15 mouse cellular contexts compared by ENCODE assay signal in the genomic region with DNA sequence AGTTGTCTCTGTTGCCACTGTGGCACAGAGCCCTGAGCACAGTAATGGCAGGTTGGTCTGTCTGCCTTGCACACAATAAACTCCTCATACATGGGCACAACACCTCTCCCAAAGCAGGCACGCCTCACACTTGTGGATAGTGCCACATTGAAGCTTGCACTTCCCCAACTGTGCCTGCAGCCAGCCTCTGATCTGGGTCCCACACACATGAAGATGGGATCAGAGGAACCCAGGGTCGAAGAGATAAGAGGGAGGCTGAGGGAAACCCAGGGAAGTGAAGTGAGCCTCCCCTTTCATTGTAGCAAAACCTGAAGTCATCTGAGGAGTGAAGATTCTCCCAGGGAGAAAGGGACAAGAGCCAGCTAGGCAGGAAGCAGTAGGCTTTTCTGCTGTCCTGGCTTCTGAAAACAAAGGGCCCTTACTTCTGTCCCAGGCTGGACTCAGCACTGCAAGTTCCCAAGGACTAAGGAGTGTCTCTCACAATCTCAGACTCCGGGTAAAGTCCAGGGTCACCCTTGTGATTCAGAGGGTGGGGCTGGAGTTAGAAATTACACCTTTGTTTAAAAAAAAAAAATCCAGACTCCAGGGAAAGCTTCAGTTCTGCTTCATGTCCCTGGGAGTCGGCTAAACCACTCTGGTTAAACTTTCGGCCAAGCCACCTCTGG. TPM values are rescaled to one million over a fixed set of nuclear protein-coding genes. Genes with fewer than 3 reads are reported as not detected.
DNase-seq lines count a peak whose midpoint lies in the region; ATAC-seq and TF ChIP-seq lines count a peak whose summit lies in the region.
"Had no signal": no experiment of that assay in that cellular context is flagged by ENCODE, and none has a peak within 500 bp of the region (broad histone marks: within the 10 kb centered on the region; RNA-seq: fewer than 3 reads in every experiment).

No protein-coding gene starts in this region.

- intact Hi-C loops in left cerebral cortex, postnatal 36 days (cut with DNase I): no loop called here
- intact Hi-C loops in heart, postnatal 14 days (cut with DNase I): no loop called here

- DNase-seq in adrenal gland, postnatal 14 days: peak; percentile 15
- DNase-seq in adrenal gland, adult 18-20 months (ENCODE audit: low spot score in 2 of 2): no peak
- no peak for DNase-seq in midbrain, postnatal 0 days (ENCODE audit: low spot score)
- DNase-seq in midbrain, embryonic 11.5 days (ENCODE audit: low spot score, missing footprints): no peak
- no peak for DNase-seq in liver, embryonic 14.5 days (ENCODE audit: low read depth in 3 of 3, low spot score in 3 of 3)
- DNase-seq in left cerebral cortex, postnatal 36 days (ENCODE audit: low spot score in 2 of 2): no peak
- DNase-seq in forebrain, embryonic 10.5 days (ENCODE audit: extremely low spot score, low spot score): no peak
- DNase-seq in heart, postnatal 14 days: no peak
- DNase-seq: adrenal gland, postnatal 10 days; cerebellum, adult 8-10 months; gastrocnemius, postnatal 14 days; heart, postnatal 36 days had no signal

- no peak overlapping the region for H3K4me3 ChIP-seq in midbrain, postnatal 0 days (ENCODE audit: low read depth, low read length)
- no peak overlapping the region for H3K4me3 ChIP-seq in midbrain, embryonic 11.5 days (ENCODE audit: low read depth, low read length)
- no peak overlapping the region for H3K4me3 ChIP-seq in liver, embryonic 14.5 days (ENCODE audit: insufficient read depth in 1 of 2, low read depth in 2 of 2, low read length in 2 of 2)
- no peak overlapping the region for H3K4me3 ChIP-seq in forebrain, embryonic 10.5 days
- H3K4me3 ChIP-seq: limb, embryonic 13.5 days had no signal

- H3K4me1 ChIP-seq in midbrain, postnatal 0 days (ENCODE audit: insufficient read depth, low read length): no peaks in the 10 kb centered on the region
- H3K4me1 ChIP-seq in midbrain, embryonic 11.5 days (ENCODE audit: control insufficient read depth, insufficient read depth, low read length): no peaks in the 10 kb centered on the region
- peaks cover 3 to 33% of the 10 kb centered on the region in 2 experiments; a peak in 3 of 4 replicates for H3K4me1 ChIP-seq in liver, embryonic 14.5 days (replicated peaks; ENCODE audit: control insufficient read depth in 2 of 2, insufficient read depth in 2 of 2, low read length in 1 of 2)
- peaks cover 9% of the 10 kb centered on the region for H3K4me1 ChIP-seq in forebrain, embryonic 10.5 days

- H3K9ac ChIP-seq in midbrain, postnatal 0 days (replicated peaks; ENCODE audit: low read length, poor library complexity, severe bottlenecking): no peak overlapping the region
- no peak overlapping the region for H3K9ac ChIP-seq in midbrain, embryonic 11.5 days (ENCODE audit: low read length)
- H3K9ac ChIP-seq in liver, embryonic 14.5 days (replicated peaks): no peak overlapping the region
- H3K9ac ChIP-seq: limb, embryonic 13.5 days had no signal

- H3K36me3 ChIP-seq in midbrain, postnatal 0 days (ENCODE audit: insufficient read depth, low read length): no peaks in the 10 kb centered on the region
- no peaks in the 10 kb centered on the region for H3K36me3 ChIP-seq in midbrain, embryonic 11.5 days (ENCODE audit: control insufficient read depth, insufficient read depth, low read length)
- H3K36me3 ChIP-seq in liver, embryonic 14.5 days (replicated peaks; ENCODE audit: control insufficient read depth, insufficient read depth, low read depth): no peaks in the 10 kb centered on the region
- no peaks in the 10 kb centered on the region for H3K36me3 ChIP-seq in forebrain, embryonic 10.5 days (replicated peaks)
- H3K36me3 ChIP-seq: limb, embryonic 13.5 days had no signal

- TF ChIP-seq EP300 in liver, embryonic 14.5 days (IDR thresholded peaks at IDR 0.05; ENCODE audit: low read depth): no peak

- TF ChIP-seq CTCF in midbrain, postnatal 0 days (IDR thresholded peaks at IDR 0.05): no peak
- no peak for TF ChIP-seq CTCF in liver, embryonic 14.5 days (IDR thresholded peaks at IDR 0.05; ENCODE audit: low read depth)

- no peaks in the 10 kb centered on the region for H3K27me3 ChIP-seq in midbrain, postnatal 0 days (ENCODE audit: insufficient read depth, low read length)
- H3K27me3 ChIP-seq in midbrain, embryonic 11.5 days (ENCODE audit: control insufficient read depth, insufficient read depth, low read length): no peaks in the 10 kb centered on the region
- H3K27me3 ChIP-seq in liver, embryonic 14.5 days (ENCODE audit: control insufficient read depth, insufficient read depth, low read length): no peaks in the 10 kb centered on the region
- no peaks in the 10 kb centered on the region for H3K27me3 ChIP-seq in forebrain, embryonic 10.5 days (ENCODE audit: poor library complexity, severe bottlenecking)
- H3K27me3 ChIP-seq: limb, embryonic 13.5 days had no signal

- 0 out of 2 replicates have a peak overlapping the region, but pooled peaks have one; percentile 12 for H3K27ac ChIP-seq in midbrain, postnatal 0 days (ENCODE audit: low read depth, low read length)
- no peak overlapping the region for H3K27ac ChIP-seq in midbrain, embryonic 11.5 days (ENCODE audit: low read depth, low read length)
- H3K27ac ChIP-seq in liver, embryonic 14.5 days: no peak overlapping the region
- H3K27ac ChIP-seq in forebrain, embryonic 10.5 days: no peak overlapping the region
- H3K27ac ChIP-seq: limb, embryonic 13.5 days; macrophage had no signal

- WGBS in midbrain, postnatal 0 days: 67% methylated on average over 5 of the region's 5 CpGs
- 69% methylated on average over 5 of the region's 5 CpGs for WGBS in midbrain, embryonic 11.5 days
- WGBS in liver, embryonic 14.5 days (ENCODE audit: insufficient replicate concordance): 26% methylated on average over 5 of the region's 5 CpGs
- 71% methylated on average over 5 of the region's 5 CpGs for WGBS in forebrain, embryonic 10.5 days

- no peak for ATAC-seq in midbrain, postnatal 0 days (ENCODE audit: low FRiP score)
- no peak for ATAC-seq in midbrain, embryonic 11.5 days (ENCODE audit: low FRiP score)
- ATAC-seq in liver, embryonic 14.5 days (ENCODE audit: insufficient read depth): peak; percentile 35; the same call in 1 of the 2 replicates
- ATAC-seq: forebrain, embryonic 14.5 days had no signal

- no peaks in the 10 kb centered on the region for H3K9me3 ChIP-seq in midbrain, postnatal 0 days (ENCODE audit: low read length)
- no peaks in the 10 kb centered on the region for H3K9me3 ChIP-seq in midbrain, embryonic 11.5 days (ENCODE audit: control insufficient read depth, low read length)
- H3K9me3 ChIP-seq in liver, embryonic 14.5 days (ENCODE audit: control insufficient read depth, low read length): no peaks in the 10 kb centered on the region
- H3K9me3 ChIP-seq in forebrain, embryonic 10.5 days: no peaks in the 10 kb centered on the region
- H3K9me3 ChIP-seq: limb, embryonic 13.5 days had no signal

- H3K4me2 ChIP-seq in midbrain, postnatal 0 days (ENCODE audit: low read depth, low read length, poor library complexity, severe bottlenecking): no peak overlapping the region
- H3K4me2 ChIP-seq in midbrain, embryonic 11.5 days: no peak overlapping the region
- H3K4me2 ChIP-seq in liver, embryonic 14.5 days (ENCODE audit: low read depth): no peak overlapping the region
- H3K4me2 ChIP-seq: limb, embryonic 13.5 days had no signal

RNA-seq across cellular contexts. Expression of a gene that starts 12.8 kb away (rescaled TPM):
- total RNA-seq in adrenal gland, postnatal 14 days (2021): 61.7 and 65.3 TPM in 2 replicates
- 10 to 100 TPM; 64.8 to 74.8 TPM for total RNA-seq in adrenal gland, adult 18-20 months (2021)
- total RNA-seq in midbrain, postnatal 0 days (2014; rRNA removed): 50.3 and 61.0 TPM in 2 replicates
- polyA plus RNA-seq in midbrain, postnatal 0 days (2015; fragmentation: Nextera tagmentation; extraction: Ambion mirVana): 31.1 and 35.3 TPM in 2 replicates
- polyA plus RNA-seq in midbrain, embryonic 11.5 days (2014; fragmentation: Nextera tagmentation; extraction: Ambion mirVana): 19.4 and 20.4 TPM in 2 replicates
- polyA plus RNA-seq in liver, embryonic 14.5 days (2012; rRNA removed): 7.8 and 9.4 TPM in 2 replicates
- polyA plus RNA-seq in liver, embryonic 14.5 days (2014; fragmentation: Nextera tagmentation; extraction: Ambion mirVana): 13.1 and 15.2 TPM in 2 replicates
- total RNA-seq in left cerebral cortex, postnatal 36 days (2021): 10 to 100 TPM; 47.6 to 48.0 TPM
- polyA plus RNA-seq in forebrain, embryonic 10.5 days (2016; fragmentation: Nextera tagmentation; extraction: Ambion mirVana): 16.8 and 18.3 TPM in 2 replicates
- total RNA-seq in heart, postnatal 14 days (2021): 10 to 100 TPM; 37.6 to 38.4 TPM

RNA-seq across cellular contexts. Expression of a gene that starts 51.9 kb away (rescaled TPM):
- total RNA-seq in adrenal gland, postnatal 14 days (2021): 4.5 and 7.4 TPM in 2 replicates
- total RNA-seq in adrenal gland, adult 18-20 months (2021): 1 to 10 TPM; 4.6 to 5.1 TPM
- 33.8 and 42.1 TPM in 2 replicates for total RNA-seq in midbrain, postnatal 0 days (2014; rRNA removed)
- polyA plus RNA-seq in midbrain, postnatal 0 days (2015; fragmentation: Nextera tagmentation; extraction: Ambion mirVana): 19.3 and 23.3 TPM in 2 replicates
- polyA plus RNA-seq in midbrain, embryonic 11.5 days (2014; fragmentation: Nextera tagmentation; extraction: Ambion mirVana): 1.6 and 1.7 TPM in 2 replicates
- polyA plus RNA-seq in liver, embryonic 14.5 days (2012; rRNA removed): 0.04 and 0.09 TPM in 2 replicates
- polyA plus RNA-seq in liver, embryonic 14.5 days (2014; fragmentation: Nextera tagmentation; extraction: Ambion mirVana): not detected in 2 replicates
- total RNA-seq in left cerebral cortex, postnatal 36 days (2021): 10 to 100 TPM; 30.8 to 65.3 TPM
- 1.3 and 2.0 TPM in 2 replicates for polyA plus RNA-seq in forebrain, embryonic 10.5 days (2016; fragmentation: Nextera tagmentation; extraction: Ambion mirVana)
- under 1 TPM; 0.39 to 0.41 TPM for total RNA-seq in heart, postnatal 14 days (2021)
- polyA plus RNA-seq: macrophage had no signal
